Mouse (Mus musculus) kidney, postnatal 10 days (tissue): ENCODE data around the gene Mrps26.

ENCODE experiments used
- DNase-seq: peaks from one replicate; pipeline ENCODE4 v3.0.0; 2021; ENCODE audit warnings: mixed read lengths

Gene Mrps26

GRCm38 (mm10) chr2:130576564-130576963, 13.0 kb downstream of the Mrps26 start:
- peak; percentile 46 for DNase-seq

DNA sequence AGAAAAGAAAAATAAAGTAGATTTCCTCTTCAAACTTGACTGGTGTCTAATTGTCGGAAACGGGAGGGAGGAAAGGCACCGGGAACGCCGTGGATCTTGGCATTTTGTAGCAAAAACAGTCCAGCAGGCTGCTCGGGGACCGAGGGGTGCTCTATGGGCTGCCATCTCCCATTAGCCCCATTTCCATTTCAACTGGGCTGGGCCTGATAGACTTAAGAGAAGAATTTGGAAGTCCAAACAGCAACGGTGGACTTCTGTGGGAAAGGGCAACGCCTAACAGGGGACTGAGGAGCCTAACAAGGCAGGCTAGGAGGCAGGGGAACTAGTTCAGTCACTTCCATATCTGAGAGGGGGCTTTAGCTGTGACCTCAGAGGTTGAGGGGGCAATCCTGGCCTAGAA, 13.5 kb downstream of the Mrps26 start:
- no peak for DNase-seq

DNA sequence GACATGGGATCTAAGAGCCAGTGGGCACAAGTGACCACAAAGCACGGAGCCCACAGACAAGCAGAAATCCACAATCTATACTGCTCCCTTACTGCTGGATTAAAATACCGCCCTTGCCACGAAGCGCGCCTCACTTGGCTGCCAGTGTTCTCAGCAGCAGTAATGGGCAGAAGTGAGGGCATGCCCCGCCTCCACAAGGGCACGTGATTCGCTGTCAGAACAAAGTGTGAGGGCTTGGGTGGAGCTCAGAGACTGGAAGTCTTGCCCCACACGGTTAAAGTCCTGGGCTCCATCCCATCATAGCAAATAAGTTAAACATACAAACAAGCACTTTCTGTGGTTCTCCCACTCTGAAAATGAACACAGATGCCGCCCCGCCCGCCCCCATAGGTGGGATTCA, 14.1 kb downstream of the Mrps26 start:
- DNase-seq = peak; percentile 72

DNA sequence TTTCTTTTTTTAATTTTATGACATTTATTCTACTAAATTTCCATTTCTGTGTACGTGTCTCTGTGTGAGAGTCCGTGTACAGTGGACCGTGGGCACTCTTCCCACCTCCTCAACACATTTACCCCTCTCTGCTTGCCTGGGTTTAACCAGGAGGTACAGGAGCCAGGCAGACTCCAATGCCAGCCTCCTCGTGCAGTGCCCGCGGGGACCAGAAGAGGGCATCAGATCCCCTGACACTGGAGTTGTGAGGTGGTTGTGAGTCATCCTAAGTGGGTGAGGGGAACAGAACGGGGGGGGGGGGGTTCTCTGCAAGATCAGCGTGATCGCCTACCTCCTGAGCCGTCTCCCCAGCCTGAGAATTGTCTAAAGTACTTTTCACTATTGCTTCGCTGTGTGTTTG, 14.6 kb downstream of the Mrps26 start:
- peak; percentile 69 for DNase-seq

DNA sequence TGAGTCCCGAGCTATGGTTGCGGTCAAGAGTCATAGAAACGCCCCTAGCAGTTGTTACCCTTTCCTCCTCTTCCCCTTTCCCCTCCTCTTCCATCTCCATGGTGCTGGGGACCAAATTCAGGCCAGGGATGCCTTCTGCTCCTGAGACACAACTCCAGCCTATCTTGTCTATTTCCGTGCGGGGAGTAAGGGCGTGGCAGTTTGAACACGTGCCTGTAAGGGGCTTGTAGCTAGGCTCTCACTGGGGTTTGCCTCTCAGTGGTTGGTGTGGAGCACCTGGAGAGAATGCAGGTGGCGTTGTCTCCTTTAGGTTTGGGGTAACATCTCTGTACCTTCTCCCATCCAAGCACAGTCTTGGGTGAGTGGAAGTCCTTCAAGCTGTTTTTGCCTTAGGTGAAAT, 16.2 kb downstream of the Mrps26 start:
- no peak for DNase-seq

DNA sequence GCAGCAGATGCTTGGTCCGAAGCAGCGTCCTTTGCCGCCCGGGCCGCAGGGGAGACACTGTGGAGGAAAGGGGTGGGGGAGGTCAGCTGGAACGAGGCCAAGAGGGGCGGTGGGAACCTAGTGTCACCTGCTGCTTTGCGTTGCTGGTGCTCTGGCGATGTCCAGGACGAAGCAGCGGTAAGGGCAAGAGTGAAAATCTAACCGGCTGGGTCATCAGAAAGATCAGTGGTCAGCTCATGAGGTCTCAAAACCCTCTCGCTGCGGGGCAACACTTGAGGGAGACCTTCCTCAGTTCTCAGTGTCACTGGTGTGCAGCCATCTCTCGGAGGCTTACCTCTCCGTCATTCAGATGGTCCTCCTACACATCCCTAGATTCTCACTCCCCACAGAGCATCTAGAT, 17.7 kb downstream of the Mrps26 start:
- no peak for DNase-seq

DNA sequence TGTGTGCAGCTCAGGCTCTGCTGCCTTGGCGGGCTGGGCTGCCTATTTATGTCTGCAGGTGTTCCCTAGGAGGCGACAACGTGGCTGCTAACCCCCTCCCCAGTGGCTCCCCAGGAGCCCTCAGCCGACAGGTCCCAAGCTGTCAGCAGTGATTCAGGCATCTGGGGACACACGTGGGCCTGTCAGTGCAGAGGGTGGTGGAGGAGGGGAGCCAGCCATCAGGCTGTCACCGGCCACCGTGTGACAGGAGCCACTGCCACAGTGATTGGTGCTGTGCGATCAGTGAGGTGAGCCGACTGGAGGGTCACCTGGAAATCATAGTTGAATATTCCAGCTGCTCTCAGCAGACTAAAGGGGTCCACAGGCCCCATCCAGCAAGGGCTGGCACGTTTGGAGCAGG, 19.0 kb downstream of the Mrps26 start, which contains the start of gene Avp:
Gene Avp (minus strand): TSS at position 3 of the 400 bp plus-strand sequence.
- DNase-seq = no peak

DNA sequence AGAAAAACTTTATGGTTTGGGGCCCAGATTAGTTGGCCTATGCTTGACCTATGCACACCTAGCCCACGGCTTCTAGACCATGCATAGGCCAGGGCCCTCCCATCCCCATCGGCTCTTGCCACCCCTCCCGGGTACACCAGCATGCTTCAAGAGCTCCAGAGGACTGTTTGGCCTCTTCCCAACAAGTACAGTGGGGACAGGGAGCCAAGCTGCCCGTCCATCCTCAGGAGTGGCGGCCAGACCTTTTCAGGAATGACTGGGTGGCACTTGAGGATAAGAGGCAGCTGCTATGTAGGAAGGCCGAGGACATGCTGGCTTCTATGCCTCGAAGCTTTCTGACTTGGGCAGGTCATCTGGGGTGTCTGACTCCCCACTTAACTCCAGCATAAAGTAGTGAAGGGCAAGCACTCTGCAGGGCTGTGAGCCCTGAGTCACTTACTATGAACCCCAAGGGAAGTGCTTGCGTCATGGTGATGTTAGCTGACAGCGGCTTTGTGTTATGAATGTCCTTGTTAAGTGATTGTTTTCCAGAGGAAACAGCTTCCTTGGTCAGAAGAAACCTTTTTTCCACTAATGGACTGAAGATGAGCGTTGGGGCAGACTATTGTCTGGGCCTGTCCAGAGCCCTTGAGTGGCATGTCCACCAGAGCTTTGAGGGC, 20.5 kb downstream of the Mrps26 start:
- DNase-seq = no peak

- DNase-seq = no peak
Observed at GRCm38 (mm10) chr2:130586016-130586415, 22.5 kb downstream of the Mrps26 start.

DNA sequence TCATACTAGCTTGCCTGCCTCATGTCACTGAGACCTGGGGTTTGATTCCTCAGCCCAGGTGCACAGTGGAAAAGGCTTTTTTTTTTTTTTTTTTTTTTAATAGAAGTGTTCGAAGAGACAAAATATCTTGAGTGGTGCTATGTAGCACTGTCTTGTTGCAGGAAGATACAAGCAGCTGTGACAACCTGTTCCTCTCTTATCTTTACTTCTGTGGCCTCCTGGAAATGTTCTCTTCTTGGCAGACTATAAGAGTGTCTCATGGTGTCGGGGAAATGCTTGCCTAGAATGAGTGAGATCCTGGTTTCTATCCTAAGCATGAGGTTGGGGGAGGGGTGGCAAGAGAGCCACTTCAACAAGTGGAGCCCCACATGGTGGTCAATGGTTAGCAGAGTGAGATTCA, 24.8 kb downstream of the Mrps26 start:
- DNase-seq = no peak

DNA sequence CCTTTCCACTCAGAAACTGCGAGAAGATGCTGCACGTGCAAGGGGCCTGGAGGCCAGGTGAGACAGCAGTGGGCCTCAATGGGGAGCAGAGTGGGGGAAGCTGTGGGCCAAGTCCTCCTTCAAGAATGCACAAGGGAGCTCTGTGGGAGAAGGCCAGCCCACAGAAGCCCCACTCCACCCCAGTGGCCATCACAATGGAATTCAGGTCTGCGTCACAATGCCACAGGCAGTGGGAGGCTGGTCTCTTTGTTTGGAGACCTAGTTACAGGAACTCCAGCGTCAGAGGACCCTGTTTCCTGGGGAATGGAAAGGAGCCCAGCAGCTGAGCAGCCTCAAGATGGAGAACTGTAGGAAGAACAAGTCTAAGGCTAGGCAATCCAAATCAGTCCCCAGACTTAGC, 25.6 kb downstream of the Mrps26 start:
- DNase-seq = no peak

GRCm38 (mm10) chr2:130589761-130590160, 26.2 kb downstream of the Mrps26 start:
- DNase-seq = no peak

DNA sequence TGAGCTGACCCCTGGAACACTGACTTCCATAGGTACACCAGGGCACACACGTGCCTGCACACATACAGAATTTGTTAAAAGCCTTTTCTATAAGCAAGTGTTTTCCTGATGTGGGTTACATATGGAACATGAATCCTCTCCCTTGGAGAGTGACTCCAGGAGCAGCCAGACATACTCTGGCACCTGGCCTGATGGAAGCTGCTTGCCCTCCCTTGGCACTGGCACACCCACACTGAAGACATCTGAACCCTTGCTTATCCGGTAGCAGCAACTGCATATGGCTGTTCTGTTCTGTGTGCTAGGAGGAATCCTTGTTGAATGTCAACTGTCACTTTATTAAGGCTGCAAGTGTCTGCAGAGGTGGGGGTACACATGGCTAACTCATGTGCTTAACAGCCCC, 27.5 kb downstream of the Mrps26 start:
- DNase-seq = no peak

DNA sequence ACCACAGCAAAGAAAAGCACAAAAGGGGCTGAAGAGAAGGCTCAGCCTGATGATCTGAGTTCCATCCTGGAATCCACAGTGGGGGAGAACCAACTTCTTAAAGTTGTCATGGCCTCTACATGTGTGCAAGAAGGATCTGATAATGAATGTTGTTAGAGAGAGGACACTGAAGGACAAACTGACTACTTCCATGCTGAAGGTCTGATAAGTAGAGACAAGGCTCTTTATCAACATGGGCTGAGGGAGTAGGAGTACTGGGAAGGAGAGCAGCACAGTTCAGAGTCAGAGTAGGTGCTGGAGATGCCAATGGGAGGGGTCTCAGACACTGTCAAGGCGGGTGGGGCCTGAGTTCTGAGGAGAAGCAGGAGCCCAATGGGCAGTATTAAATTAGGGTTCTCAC, 32.1 kb downstream of the Mrps26 start:
- no peak for DNase-seq

DNA sequence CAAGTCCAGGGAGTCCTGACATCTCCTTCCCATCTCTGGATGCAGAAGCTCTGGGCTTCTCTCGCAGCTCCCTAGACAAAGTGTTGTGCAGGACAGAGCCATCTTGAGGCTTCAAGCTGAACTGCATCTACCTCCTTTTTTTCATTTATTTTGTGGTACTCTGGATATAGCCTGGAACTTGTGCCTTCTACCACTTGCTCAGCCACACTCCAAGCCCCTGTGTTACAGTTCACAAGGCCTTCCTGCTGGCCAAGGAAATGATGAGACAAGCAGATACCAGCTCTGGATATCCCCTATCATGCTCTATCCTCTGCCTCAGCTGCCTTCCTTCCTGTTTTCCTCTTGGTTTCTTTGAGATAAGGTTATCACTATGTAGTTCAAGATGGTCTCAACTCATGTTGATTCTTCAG, 34.1 kb downstream of the Mrps26 start:
- peak; percentile 54 for DNase-seq

DNA sequence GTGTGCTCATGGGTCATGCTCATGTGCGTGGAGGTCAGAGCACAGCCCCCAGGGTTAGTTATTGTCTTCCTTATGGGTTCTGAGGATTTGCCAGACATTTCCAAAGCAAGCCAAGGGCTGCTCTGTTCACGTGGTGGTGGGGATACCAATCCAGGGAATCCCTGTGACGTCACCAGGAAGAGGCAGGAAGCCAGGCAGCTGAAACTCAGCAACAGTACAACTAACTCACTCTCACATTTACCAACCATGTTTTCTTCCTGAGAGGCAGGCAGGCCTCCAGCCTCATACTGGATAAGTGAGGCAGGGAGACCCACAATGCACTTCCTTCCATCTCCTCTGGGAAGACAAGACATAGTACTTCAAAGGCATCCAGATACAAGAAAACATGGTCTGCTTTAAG, 34.9 kb downstream of the Mrps26 start:
- DNase-seq = no peak

- no peak for DNase-seq
Observed at GRCm38 (mm10) chr2:130602195-130602594, 38.7 kb downstream of the Mrps26 start.

DNA sequence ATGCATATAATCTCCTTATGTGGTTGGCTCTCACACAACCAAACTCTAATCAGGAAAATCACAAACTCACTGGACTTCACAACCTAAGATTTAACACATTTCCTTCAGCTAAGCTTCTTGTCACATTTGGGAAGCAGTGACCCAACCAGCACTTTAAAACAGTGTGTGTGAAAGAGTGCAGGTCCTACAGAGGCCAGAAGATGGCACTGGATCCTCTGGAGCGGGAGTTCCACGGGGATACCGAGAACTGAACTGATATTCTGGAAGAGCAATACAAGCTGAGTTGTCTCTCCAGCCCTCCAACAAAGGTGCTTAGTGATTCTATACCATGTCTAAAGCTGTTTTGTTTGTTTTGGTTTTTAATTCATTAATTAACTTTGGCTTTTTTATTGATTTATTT, 49.5 kb downstream of the Mrps26 start:
- DNase-seq = peak; percentile 51
